Mouse (Mus musculus) midbrain, embryonic 16.5 days (tissue): ENCODE data around the gene Gp1ba. TPM values are rescaled to one million over a fixed set of nuclear protein-coding genes. Genes with fewer than 3 reads are reported as not detected.

Experiments used
- ATAC-seq: fragments of 200-750 bp; cut with Nextera tagmentation; 2 replicates; pipeline ENCODE4 v1.8.0; 2017; ENCODE audit warnings: moderate TSS enrichment
- H3K27ac ChIP-seq: fragments of 300-500 bp; sonication (generic); 2 replicates; pipeline ENCODE4 v1.5.1; 2014; ENCODE audit warnings: mild to moderate bottlenecking, low read length, mixed read lengths
- H3K27me3 ChIP-seq: fragments of 300-500 bp; sonication (generic); 2 replicates; pipeline ENCODE4 v1.6.1; 2014; ENCODE audit warnings: low read depth, low read length, mixed read lengths; ENCODE audit not compliant: control insufficient read depth, insufficient read depth
- H3K36me3 ChIP-seq: fragments of 300-500 bp; sonication (generic); 2 replicates; pipeline ENCODE4 v1.6.1; 2014; ENCODE audit warnings: mild to moderate bottlenecking, low read length, moderate library complexity, mixed read lengths; ENCODE audit not compliant: control insufficient read depth, insufficient read depth
- H3K4me1 ChIP-seq: fragments of 300-500 bp; sonication (generic); 2 replicates; pipeline ENCODE4 v1.6.1; 2014; ENCODE audit warnings: mild to moderate bottlenecking, low read length, mixed read lengths; ENCODE audit not compliant: control insufficient read depth, insufficient read depth
- H3K4me2 ChIP-seq: fragments of 300-500 bp; sonication (generic); 2 replicates; pipeline ENCODE4 v1.6.1; 2014; ENCODE audit warnings: mild to moderate bottlenecking, low read length, mixed read lengths
- H3K4me3 ChIP-seq: fragments of 300-500 bp; sonication (generic); 2 replicates; pipeline ENCODE4 v1.5.1; 2014; ENCODE audit warnings: low read depth, mild to moderate bottlenecking, low read length, moderate library complexity, mixed read lengths
- H3K9ac ChIP-seq: fragments of 300-500 bp; sonication (generic); 2 replicates; pipeline ENCODE4 v1.6.1; 2014; ENCODE audit warnings: low read depth, low read length, mixed read lengths
- H3K9me3 ChIP-seq: fragments of 300-500 bp; sonication (generic); replicated peaks from 2 replicates; pipeline ENCODE4 v1.6.1; 2014; ENCODE audit warnings: mild to moderate bottlenecking, low read length, mixed read lengths; ENCODE audit not compliant: control insufficient read depth, poor library complexity, severe bottlenecking
- WGBS: fragments of 180-500 bp; shearing (Covaris S2); extraction: QIAGEN DNeasy Blood & Tissue Kit; methylation state at CpG from one replicate; pipeline ENCODE4 v1.1.7; 2014; 5-methylcytosine and 5-hydroxymethylcytosine counted together
- polyA plus RNA-seq: library from polyadenylated mRNA; unstranded; fragments of >200 nt; fragmentation: Nextera tagmentation; extraction: Ambion mirVana; gene quantifications from 2 replicates; pipeline ENCODE4 v1.2.1, GENCODE M21; 2015

Gp1ba gene
- polyA plus RNA-seq, 1 experiment from 2014 or later, result 0.21 TPM

DNA sequence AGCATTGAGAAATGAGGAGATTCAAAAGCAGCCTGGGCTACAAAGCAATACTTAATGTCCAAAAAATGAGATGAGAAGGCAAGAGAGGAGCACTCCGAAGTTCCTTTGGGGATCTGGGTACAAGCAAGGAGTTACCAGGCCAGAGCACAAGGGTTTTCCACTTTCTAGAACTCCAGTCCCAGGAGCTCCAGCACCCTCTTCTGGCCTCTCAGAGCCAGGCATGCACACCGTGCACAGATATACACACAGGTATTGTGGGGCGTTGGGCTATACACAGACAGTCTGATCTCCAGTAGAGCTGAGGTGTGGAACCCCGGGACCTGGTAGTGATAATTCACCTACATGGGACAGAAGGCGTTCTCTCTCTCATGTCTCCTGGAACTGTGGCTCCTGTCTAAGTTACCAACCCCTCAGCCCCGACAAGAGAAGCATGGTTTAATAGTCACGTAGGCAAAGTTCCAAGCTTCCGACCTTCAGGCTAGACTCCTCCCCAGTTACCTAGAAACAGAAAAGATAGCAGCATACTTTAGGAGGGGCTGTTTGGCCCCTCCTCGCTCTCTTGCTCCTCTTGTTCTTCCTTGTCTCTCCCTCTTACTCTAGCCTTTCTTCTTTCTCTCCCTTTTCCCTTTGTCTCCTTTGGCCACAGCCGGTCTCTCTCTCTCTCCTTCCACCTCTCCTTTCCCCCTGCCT, 15.7 kb upstream of the Gp1ba start:
- Histone ChIP-seq H3K9ac (no peak overlapping the region), H3K4me2 (no peak overlapping the region), H3K36me3 (no peaks in the 10 kb centered on the region), H3K27ac (no peak overlapping the region), H3K27me3 (no peaks in the 10 kb centered on the region), H3K4me3 (no peak overlapping the region), H3K4me1 (no peaks in the 10 kb centered on the region), H3K9me3 (no peaks in the 10 kb centered on the region)
- 88% methylated on average over 10 of the region's 10 CpGs for WGBS
- no peak for ATAC-seq

GRCm38 (mm10) chr11:70625473-70625872, 13.4 kb upstream of the Gp1ba start:
- 53% methylated on average over 4 of the region's 4 CpGs for WGBS

GRCm38 (mm10) chr11:70626877-70627276, 12.0 kb upstream of the Gp1ba start:
- no peak for ATAC-seq
- Histone ChIP-seq H3K27ac (no peak overlapping the region), H3K9me3 (no peaks in the 10 kb centered on the region), H3K4me3 (no peak overlapping the region), H3K27me3 (no peaks in the 10 kb centered on the region), H3K4me2 (no peak overlapping the region), H3K4me1 (no peaks in the 10 kb centered on the region), H3K36me3 (no peaks in the 10 kb centered on the region), H3K9ac (no peak overlapping the region)
- 81% methylated on average over 4 of the region's 4 CpGs for WGBS

More at GRCm38 (mm10) chr11:70625473-70625872, 13.4 kb upstream of the Gp1ba start:
- Histone ChIP-seq H3K9ac (no peak overlapping the region), H3K9me3 (no peaks in the 10 kb centered on the region), H3K27me3 (no peaks in the 10 kb centered on the region), H3K4me1 (no peaks in the 10 kb centered on the region), H3K4me3 (no peak overlapping the region), H3K27ac (no peak overlapping the region), H3K36me3 (no peaks in the 10 kb centered on the region), H3K4me2 (no peak overlapping the region)
- ATAC-seq, result no peak

DNA sequence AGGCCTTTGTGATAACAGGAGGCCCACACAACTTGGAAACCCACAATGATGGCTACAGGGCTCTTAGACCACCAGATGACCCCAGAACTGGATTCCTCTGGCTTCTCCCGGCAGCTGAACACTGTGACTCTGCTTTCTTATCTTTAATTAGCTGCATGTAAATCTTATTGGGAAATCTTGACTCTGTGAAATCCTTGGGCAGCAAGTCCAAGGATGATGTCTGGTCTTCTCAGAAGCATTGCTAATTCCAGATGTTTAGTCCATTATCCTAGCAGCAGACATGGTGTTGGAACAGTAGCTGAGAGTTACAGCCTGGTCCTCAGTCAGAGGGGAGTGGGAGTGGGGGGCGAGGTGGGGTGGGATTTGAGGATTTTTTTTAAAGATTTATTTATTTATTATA, 10.5 kb upstream of the Gp1ba start:
- Histone ChIP-seq H3K4me1 (no peaks in the 10 kb centered on the region), H3K27me3 (no peaks in the 10 kb centered on the region), H3K4me3 (no peak overlapping the region), H3K27ac (no peak overlapping the region), H3K4me2 (no peak overlapping the region), H3K36me3 (no peaks in the 10 kb centered on the region), H3K9me3 (no peaks in the 10 kb centered on the region), H3K9ac (no peak overlapping the region)
- ATAC-seq, result no peak
- 79% methylated on average over 2 of the region's 2 CpGs for WGBS

GRCm38 (mm10) chr11:70629557-70629956, 9.4 kb upstream of the Gp1ba start:
- no peak overlapping the region for H3K9ac ChIP-seq
- H3K9me3 ChIP-seq, result no peaks in the 10 kb centered on the region
- no peak overlapping the region for H3K27ac ChIP-seq
- no peak for ATAC-seq
- no peak overlapping the region for H3K4me2 ChIP-seq
- no peaks in the 10 kb centered on the region for H3K36me3 ChIP-seq
- WGBS, result 56% methylated on average over 5 of the region's 5 CpGs
- no peaks in the 10 kb centered on the region for H3K27me3 ChIP-seq
- H3K4me3 ChIP-seq, result no peak overlapping the region
- H3K4me1 ChIP-seq, result no peaks in the 10 kb centered on the region

GRCm38 (mm10) chr11:70630129-70630528, 8.8 kb upstream of the Gp1ba start:
- Histone ChIP-seq H3K9ac (no peak overlapping the region), H3K4me2 (no peak overlapping the region), H3K27me3 (no peaks in the 10 kb centered on the region), H3K27ac (no peak overlapping the region), H3K9me3 (no peaks in the 10 kb centered on the region), H3K4me1 (no peaks in the 10 kb centered on the region), H3K4me3 (no peak overlapping the region), H3K36me3 (no peaks in the 10 kb centered on the region)
- no peak for ATAC-seq
- WGBS, result 70% methylated on average over 7 of the region's 7 CpGs

DNA sequence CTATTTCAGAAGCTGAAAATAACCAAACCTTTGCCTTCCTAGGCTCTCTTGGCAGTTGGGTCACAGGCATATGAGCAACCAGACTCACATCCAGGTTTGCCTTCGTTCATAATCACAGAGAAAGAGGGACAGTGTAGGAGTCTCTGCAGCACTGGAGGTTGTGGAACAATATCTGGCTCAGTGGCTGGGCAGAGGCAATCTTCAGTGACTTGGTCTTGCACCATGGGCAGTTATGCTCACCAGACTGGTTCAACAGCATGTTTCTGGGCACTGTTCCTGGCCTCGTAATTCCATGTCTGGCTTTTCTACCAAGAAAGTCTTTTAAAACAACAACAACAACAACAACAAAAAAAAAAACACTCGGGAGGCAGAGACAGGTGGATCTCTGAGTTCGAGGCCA, 3.3 kb upstream of the Gp1ba start:
- Histone ChIP-seq H3K27ac (no peak overlapping the region), H3K27me3 (no peaks in the 10 kb centered on the region), H3K36me3 (no peaks in the 10 kb centered on the region), H3K4me2 (no peak overlapping the region), H3K9me3 (no peaks in the 10 kb centered on the region), H3K9ac (no peak overlapping the region), H3K4me3 (no peak overlapping the region), H3K4me1 (no peaks in the 10 kb centered on the region)
- WGBS, result 81% methylated on average over 4 of the region's 4 CpGs
- no peak for ATAC-seq

DNA sequence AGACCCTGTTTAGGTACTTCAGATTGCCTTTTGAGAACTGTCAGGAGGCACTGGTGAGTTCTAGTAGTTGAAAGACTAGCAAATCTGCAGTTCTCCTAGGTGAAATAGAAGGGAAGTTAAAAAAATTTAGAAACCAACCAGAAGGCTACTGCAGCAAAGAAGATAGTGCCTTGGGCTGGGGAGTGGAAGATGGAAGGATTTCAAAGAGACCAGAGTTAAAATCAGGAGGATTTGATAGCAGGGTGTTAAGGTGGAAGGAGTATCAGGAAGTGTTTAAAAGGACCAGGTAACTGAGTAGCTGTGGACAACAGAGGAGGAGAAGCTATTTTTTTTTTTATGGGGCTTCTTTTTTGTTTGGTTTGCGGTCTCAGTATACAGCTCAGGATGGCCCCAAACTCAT, 1.2 kb upstream of the Gp1ba start:
- no peak overlapping the region for H3K9ac ChIP-seq
- H3K9me3 ChIP-seq, result no peaks in the 10 kb centered on the region
- WGBS, result 94% methylated on average over 1 of the region's 1 CpGs
- no peak overlapping the region for H3K4me3 ChIP-seq
- no peaks in the 10 kb centered on the region for H3K4me1 ChIP-seq
- H3K4me2 ChIP-seq, result no peak overlapping the region
- no peak overlapping the region for H3K27ac ChIP-seq
- ATAC-seq, result no peak
- H3K36me3 ChIP-seq, result no peaks in the 10 kb centered on the region
- H3K27me3 ChIP-seq, result no peaks in the 10 kb centered on the region

DNA sequence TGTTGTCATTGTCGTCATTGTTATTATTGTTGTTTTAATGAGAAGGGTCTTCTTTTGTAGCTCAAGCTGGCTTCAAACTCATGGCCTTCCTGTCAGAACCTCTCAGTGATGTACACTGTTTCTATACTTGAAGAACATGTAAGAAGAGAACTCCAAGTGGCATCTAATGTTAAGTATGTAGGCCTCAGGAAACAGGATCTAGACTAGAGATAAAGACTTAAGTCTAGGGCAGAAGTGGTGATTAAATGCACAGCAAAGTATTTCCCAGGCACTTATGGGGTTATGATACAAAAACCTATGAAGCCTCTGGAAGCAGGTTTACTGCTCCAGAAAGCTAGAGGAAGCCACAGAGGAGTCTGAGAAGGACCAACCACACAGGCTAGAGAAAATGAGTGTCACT, 629 bp upstream of the Gp1ba start:
- H3K36me3 ChIP-seq, result no peaks in the 10 kb centered on the region
- ATAC-seq, result no peak
- no peak overlapping the region for H3K4me3 ChIP-seq
- H3K4me1 ChIP-seq, result no peaks in the 10 kb centered on the region
- no peak overlapping the region for H3K4me2 ChIP-seq
- H3K27me3 ChIP-seq, result no peaks in the 10 kb centered on the region
- no peak overlapping the region for H3K27ac ChIP-seq
- H3K9me3 ChIP-seq, result no peaks in the 10 kb centered on the region
- no peak overlapping the region for H3K9ac ChIP-seq
- 79% methylated on average over 1 of the region's 1 CpGs for WGBS
